Mouse (Mus musculus): ENCODE results near the gene Rpgrip1l.

- TF ChIP-seq POLR2A (IDR thresholded peaks at IDR 0.05; ENCODE audit: control insufficient read depth, extremely low read depth, insufficient read depth, low read length, poor library complexity) (no peak), CTCF (IDR thresholded peaks at IDR 0.05; ENCODE audit: borderline replicate concordance, control insufficient read depth, extremely low read depth, insufficient read depth, low read length, poor library complexity) (no peak)
These were observed 62.1 kb downstream of the Rpgrip1l start for GRCm38 (mm10) chr8:91250966-91251365.
